Mouse (Mus musculus): ENCODE measurements at regions not wholly inside any gene's neighbourhood (a gene's known extent, or its start where the extent isn't known, plus 50 kb on each side); places are given as distances from the start of the nearest gene placed in this dataset.

GRCm38 (mm10) chr14:102016572-102016971, 286.8 kb downstream of the Lmo7 start:
- no peak overlapping the region for H3K27ac ChIP-seq (ENCODE audit: insufficient read depth, low read length)
- H3K4me3 ChIP-seq (ENCODE audit: insufficient read depth, low read length): no peak overlapping the region
- no peaks in the 10 kb centered on the region; the same call in 1 of the 2 replicates for H3K4me1 ChIP-seq (ENCODE audit: control insufficient read depth, insufficient read depth, low read length)
- TF ChIP-seq CTCF (IDR thresholded peaks at IDR 0.05; ENCODE audit: borderline replicate concordance, insufficient read depth, low read length): no peak
- no peak for TF ChIP-seq POLR2A (IDR thresholded peaks at IDR 0.05; ENCODE audit: low read depth, low read length)

GRCm38 (mm10) chr14:102014976-102015603, 285.3 kb downstream of the Lmo7 start:
- no peak overlapping the region for H3K27ac ChIP-seq (ENCODE audit: insufficient read depth, low read length)
- H3K4me3 ChIP-seq (ENCODE audit: insufficient read depth, low read length): no peak overlapping the region
- TF ChIP-seq POLR2A (IDR thresholded peaks at IDR 0.05; ENCODE audit: low read depth, low read length) (no peak), CTCF (IDR thresholded peaks at IDR 0.05; ENCODE audit: borderline replicate concordance, insufficient read depth, low read length) (no peak)
- no peaks in the 10 kb centered on the region for H3K4me1 ChIP-seq (ENCODE audit: control insufficient read depth, insufficient read depth, low read length)

GRCm38 (mm10) chr14:102013238-102013637, 283.5 kb downstream of the Lmo7 start:
- TF ChIP-seq POLR2A (IDR thresholded peaks at IDR 0.05; ENCODE audit: low read depth, low read length) (no peak), CTCF (IDR thresholded peaks at IDR 0.05; ENCODE audit: borderline replicate concordance, insufficient read depth, low read length) (no peak)
- Histone ChIP-seq H3K4me1 (ENCODE audit: control insufficient read depth, insufficient read depth, low read length) (no peaks in the 10 kb centered on the region), H3K4me3 (ENCODE audit: insufficient read depth, low read length) (no peak overlapping the region), H3K27ac (ENCODE audit: insufficient read depth, low read length) (no peak overlapping the region)

DNA sequence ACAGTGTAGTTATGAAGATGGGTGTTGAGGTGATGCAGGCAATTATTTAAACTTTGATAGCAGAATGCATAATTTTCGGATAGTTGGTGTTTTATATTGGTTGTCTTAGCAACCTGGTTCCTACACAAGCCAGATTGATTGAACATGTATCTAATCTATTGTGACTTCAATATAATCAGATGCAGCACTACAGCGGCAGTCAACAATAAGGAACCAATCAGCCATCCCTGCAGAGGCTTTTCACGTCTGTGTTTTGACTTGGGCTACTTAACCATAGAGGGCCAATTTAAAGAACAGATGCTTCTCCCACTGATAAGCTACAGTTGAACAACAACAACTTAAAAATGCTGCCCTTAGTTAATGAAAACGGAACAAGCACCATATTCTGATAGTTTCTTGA, 267.8 kb downstream of the Lmo7 start:
- H3K4me1 ChIP-seq (ENCODE audit: control insufficient read depth, insufficient read depth, low read length): no peaks in the 10 kb centered on the region
- H3K4me3 ChIP-seq (ENCODE audit: insufficient read depth, low read length): no peak overlapping the region
- TF ChIP-seq CTCF (IDR thresholded peaks at IDR 0.05; ENCODE audit: borderline replicate concordance, insufficient read depth, low read length) (no peak), POLR2A (IDR thresholded peaks at IDR 0.05; ENCODE audit: low read depth, low read length) (no peak)
- H3K27ac ChIP-seq (ENCODE audit: insufficient read depth, low read length): no peak overlapping the region

DNA sequence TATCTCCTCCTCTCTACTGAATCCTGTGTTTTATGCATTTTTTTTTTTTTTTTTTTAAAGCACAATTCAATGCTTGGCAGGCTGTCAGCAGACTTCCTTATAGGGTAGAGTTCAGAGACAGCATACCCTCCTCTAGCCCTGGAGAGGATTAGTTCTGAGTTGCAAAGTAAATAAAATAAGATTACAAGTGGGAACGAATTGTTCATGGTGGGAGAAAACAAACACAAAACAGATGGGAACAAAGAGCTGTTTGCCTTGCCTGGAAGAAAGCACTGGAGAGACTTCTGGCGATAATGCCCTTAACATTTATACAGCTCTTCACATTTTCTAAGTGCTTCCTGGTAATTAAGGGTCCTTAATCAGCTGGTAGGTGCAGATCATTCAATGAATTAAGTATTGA, 254.6 kb downstream of the Lmo7 start:
- peaks cover 3% of the 10 kb centered on the region; the same call in 1 of the 2 replicates for H3K4me1 ChIP-seq (ENCODE audit: control insufficient read depth, insufficient read depth, low read length)
- no peak overlapping the region for H3K4me3 ChIP-seq (ENCODE audit: insufficient read depth, low read length)
- no peak overlapping the region for H3K27ac ChIP-seq (ENCODE audit: insufficient read depth, low read length)
- TF ChIP-seq POLR2A (IDR thresholded peaks at IDR 0.05; ENCODE audit: low read depth, low read length) (no peak), CTCF (IDR thresholded peaks at IDR 0.05; ENCODE audit: borderline replicate concordance, insufficient read depth, low read length) (no peak)

Measured in embryonic fibroblast, embryonic 13.5 days (primary cell).